11 mouse cellular contexts compared by ENCODE assay signal in genomic region chr14:87171577-87171976, GRCm38 (mm10). TPM values are rescaled to one million over a fixed set of nuclear protein-coding genes. Genes with fewer than 3 reads are reported as not detected.
"Had no signal": no experiment of that assay in that cellular context is flagged by ENCODE, and none has a peak within 500 bp of the region (broad histone marks: within the 10 kb centered on the region; RNA-seq: fewer than 3 reads in every experiment).

No protein-coding gene starts in this region.

- H3K4me3 ChIP-seq: left cerebral cortex, adult 2 months; myocyte had no signal

- DNase-seq: kidney, adult 18-20 months; kidney, postnatal 14 days; lung, adult 2 months; lung, postnatal 36 days; right cerebral cortex, postnatal 14 days; thymus, adult 18-20 months; thymus, postnatal 14 days had no signal

- H3K27ac ChIP-seq: left cerebral cortex, adult 2 months; liver, embryonic 14.5 days had no signal

- H3K9ac ChIP-seq: liver, embryonic 14.5 days had no signal

RNA-seq across cellular contexts. Expression of gene Diaph3, which starts 30.5 kb away (rescaled TPM):
- polyA plus RNA-seq: liver, adult 2 months had no signal
